Mouse (Mus musculus): ENCODE measurements around the gene Stc2. TPM values are rescaled to one million over a fixed set of nuclear protein-coding genes. Genes with fewer than 3 reads are reported as not detected.
A peak's percentile ranks its signal among the peaks of the same experiment; 100 is the strongest.

Gene Stc2
- polyA plus RNA-seq, 1 experiment from 2014 or later = 0.85 TPM

DNA sequence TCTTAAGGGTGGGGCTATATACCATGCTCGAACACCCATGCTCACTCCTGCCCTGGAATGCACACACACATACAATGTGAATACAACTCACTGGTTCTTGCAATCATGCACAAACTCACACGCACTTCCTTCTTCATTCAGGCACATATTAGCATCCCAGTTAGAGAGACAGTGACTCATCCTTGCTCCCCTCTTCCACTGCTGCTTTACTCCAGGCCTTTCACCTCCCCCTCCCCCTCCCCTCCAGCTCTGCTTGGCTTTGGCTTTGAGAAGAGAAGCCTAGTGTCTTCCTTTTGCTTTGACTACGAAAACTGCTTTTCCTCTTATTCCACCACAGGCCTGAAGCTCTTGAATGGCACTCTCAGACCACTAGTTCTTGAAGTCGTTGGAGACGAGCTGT lies 22.5 kb upstream of the Stc2 start:
- H3K9me3 ChIP-seq (ENCODE audit: control insufficient read depth, low read length) = no peaks in the 10 kb centered on the region
- 73% methylated on average over 5 of the region's 5 CpGs for WGBS
- DNase-seq (ENCODE audit: low spot score) (no peak), ATAC-seq (ENCODE audit: insufficient number of reproducible peaks, low FRiP score, low TSS enrichment, low read depth) (no peak)
- no peak overlapping the region for H3K27ac ChIP-seq (replicated peaks; ENCODE audit: low read depth, low read length)
- H3K36me3 ChIP-seq (ENCODE audit: control insufficient read depth, insufficient read depth, low read length) = no peaks in the 10 kb centered on the region
- no peak overlapping the region for H3K4me2 ChIP-seq (ENCODE audit: low read depth, severe bottlenecking)
- H3K4me1 ChIP-seq (ENCODE audit: control insufficient read depth, insufficient read depth, low read length) = no peaks in the 10 kb centered on the region
- H3K9ac ChIP-seq (ENCODE audit: low read length) = no peak overlapping the region
- no peaks in the 10 kb centered on the region for H3K27me3 ChIP-seq (ENCODE audit: control insufficient read depth, insufficient read depth, low read length)
- no peak overlapping the region for H3K4me3 ChIP-seq (ENCODE audit: low read depth, low read length)

DNA sequence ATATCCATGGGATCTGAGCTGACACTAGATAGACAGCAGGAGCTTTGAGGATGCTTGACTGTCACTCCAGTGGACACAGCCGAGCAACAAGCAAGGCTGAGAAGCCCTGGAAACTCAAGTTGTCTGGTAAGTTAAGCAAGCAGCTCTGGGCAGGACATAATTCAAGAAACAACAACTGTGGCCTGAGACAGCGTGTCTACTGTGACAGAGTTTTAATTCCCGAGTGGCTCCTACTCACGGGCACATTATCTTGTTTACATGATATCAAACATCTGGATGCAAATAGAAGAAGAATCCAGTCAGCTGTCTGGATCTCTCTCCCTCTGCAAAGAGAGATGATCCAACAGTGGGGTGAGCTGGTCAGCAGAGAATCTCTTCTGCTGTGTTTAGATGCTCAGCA lies 19.0 kb upstream of the Stc2 start:
- Histone ChIP-seq H3K36me3 (ENCODE audit: control insufficient read depth, insufficient read depth, low read length) (no peaks in the 10 kb centered on the region), H3K27ac (replicated peaks; ENCODE audit: low read depth, low read length) (no peak overlapping the region), H3K4me1 (ENCODE audit: control insufficient read depth, insufficient read depth, low read length) (no peaks in the 10 kb centered on the region), H3K27me3 (ENCODE audit: control insufficient read depth, insufficient read depth, low read length) (no peaks in the 10 kb centered on the region), H3K9me3 (ENCODE audit: control insufficient read depth, low read length) (no peaks in the 10 kb centered on the region), H3K9ac (ENCODE audit: low read length) (no peak overlapping the region), H3K4me3 (ENCODE audit: low read depth, low read length) (no peak overlapping the region), H3K4me2 (ENCODE audit: low read depth, severe bottlenecking) (no peak overlapping the region)
- DNase-seq (ENCODE audit: low spot score) (no peak), ATAC-seq (ENCODE audit: insufficient number of reproducible peaks, low FRiP score, low TSS enrichment, low read depth) (no peak)
- WGBS = 79% methylated on average over 4 of the region's 4 CpGs

DNA sequence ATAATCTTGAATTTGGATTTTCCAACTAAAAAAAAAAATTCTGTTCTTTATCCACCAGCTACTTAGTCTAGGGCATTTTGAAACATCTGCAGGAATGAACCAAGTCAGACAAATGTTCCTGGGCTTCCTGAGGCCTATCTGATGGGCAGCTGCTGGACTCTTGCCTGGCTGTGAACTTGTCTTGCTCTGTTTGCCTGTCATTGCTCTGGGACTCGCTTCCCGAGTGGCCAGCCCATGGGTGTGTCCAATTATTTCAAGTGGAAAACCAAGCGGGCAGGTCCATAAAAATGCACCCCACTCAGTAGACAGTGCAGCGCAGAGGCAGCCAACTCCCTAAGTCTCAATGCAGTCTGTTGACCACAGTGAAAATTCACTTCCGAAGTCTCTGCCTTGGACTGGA lies 17.7 kb upstream of the Stc2 start:
- no peaks in the 10 kb centered on the region for H3K36me3 ChIP-seq (ENCODE audit: control insufficient read depth, insufficient read depth, low read length)
- H3K27ac ChIP-seq (replicated peaks; ENCODE audit: low read depth, low read length) = no peak overlapping the region
- H3K4me1 ChIP-seq (ENCODE audit: control insufficient read depth, insufficient read depth, low read length) = no peaks in the 10 kb centered on the region
- H3K9ac ChIP-seq (ENCODE audit: low read length) = no peak overlapping the region
- no peaks in the 10 kb centered on the region for H3K9me3 ChIP-seq (ENCODE audit: control insufficient read depth, low read length)
- DNase-seq (ENCODE audit: low spot score) = no peak
- no peak for ATAC-seq (ENCODE audit: insufficient number of reproducible peaks, low FRiP score, low TSS enrichment, low read depth)
- WGBS = 87% methylated on average over 5 of the region's 5 CpGs
- H3K4me2 ChIP-seq (ENCODE audit: low read depth, severe bottlenecking) = no peak overlapping the region
- no peak overlapping the region for H3K4me3 ChIP-seq (ENCODE audit: low read depth, low read length)
- H3K27me3 ChIP-seq (ENCODE audit: control insufficient read depth, insufficient read depth, low read length) = no peaks in the 10 kb centered on the region

DNA sequence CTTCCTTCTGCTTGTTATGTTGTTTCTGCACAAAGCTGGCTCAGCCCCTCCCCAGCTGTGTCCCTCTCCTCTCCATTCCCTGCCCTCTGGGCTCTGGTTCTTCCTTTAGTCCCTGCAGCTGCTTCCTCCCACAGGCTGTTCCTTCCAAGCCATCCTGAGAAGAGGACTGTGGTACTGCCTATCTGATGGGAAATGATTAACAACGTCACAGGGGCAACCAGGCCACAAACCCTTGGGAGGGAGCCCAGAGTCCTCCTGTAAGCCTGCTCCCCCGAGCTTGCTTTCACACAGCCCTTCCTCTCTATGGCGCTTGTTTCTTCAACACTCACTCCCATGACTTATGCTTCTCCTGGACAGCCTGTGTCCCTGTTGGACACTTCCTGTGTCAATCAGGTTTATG lies 16.7 kb upstream of the Stc2 start:
- Histone ChIP-seq H3K9ac (ENCODE audit: low read length) (no peak overlapping the region), H3K27me3 (ENCODE audit: control insufficient read depth, insufficient read depth, low read length) (no peaks in the 10 kb centered on the region), H3K27ac (replicated peaks; ENCODE audit: low read depth, low read length) (no peak overlapping the region), H3K4me2 (ENCODE audit: low read depth, severe bottlenecking) (no peak overlapping the region), H3K36me3 (ENCODE audit: control insufficient read depth, insufficient read depth, low read length) (no peaks in the 10 kb centered on the region), H3K9me3 (ENCODE audit: control insufficient read depth, low read length) (no peaks in the 10 kb centered on the region), H3K4me1 (ENCODE audit: control insufficient read depth, insufficient read depth, low read length) (no peaks in the 10 kb centered on the region), H3K4me3 (ENCODE audit: low read depth, low read length) (no peak overlapping the region)
- 0 out of 2 replicates have a peak, but pooled peaks have one; percentile 22 for ATAC-seq (ENCODE audit: insufficient number of reproducible peaks, low FRiP score, low TSS enrichment, low read depth)
- no peak for DNase-seq (ENCODE audit: low spot score)
- WGBS = 56% methylated on average over 3 of the region's 3 CpGs

DNA sequence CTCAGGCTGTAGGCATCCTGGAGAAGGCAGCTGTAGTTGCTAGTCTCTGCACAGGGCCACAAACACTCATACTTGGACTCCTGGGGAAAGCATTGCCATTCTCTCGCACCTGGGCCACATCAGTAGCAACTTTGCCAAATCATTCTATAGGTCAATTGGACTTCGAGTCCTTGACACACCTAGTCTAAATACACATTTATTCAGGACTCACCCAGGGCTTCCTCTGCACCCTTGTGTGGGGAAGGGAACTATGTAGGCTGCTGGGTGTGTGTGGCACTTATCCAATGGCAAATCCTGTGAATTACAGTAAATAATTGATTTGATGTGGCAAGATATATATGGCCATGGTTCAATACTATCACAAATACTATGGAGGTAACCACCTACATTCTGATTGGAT lies 14.1 kb upstream of the Stc2 start:
- Histone ChIP-seq H3K4me1 (ENCODE audit: control insufficient read depth, insufficient read depth, low read length) (no peaks in the 10 kb centered on the region), H3K36me3 (ENCODE audit: control insufficient read depth, insufficient read depth, low read length) (no peaks in the 10 kb centered on the region), H3K4me3 (ENCODE audit: low read depth, low read length) (no peak overlapping the region), H3K4me2 (ENCODE audit: low read depth, severe bottlenecking) (no peak overlapping the region), H3K27ac (replicated peaks; ENCODE audit: low read depth, low read length) (no peak overlapping the region), H3K9me3 (ENCODE audit: control insufficient read depth, low read length) (no peaks in the 10 kb centered on the region), H3K27me3 (ENCODE audit: control insufficient read depth, insufficient read depth, low read length) (no peaks in the 10 kb centered on the region), H3K9ac (ENCODE audit: low read length) (no peak overlapping the region)
- 86% methylated on average over 2 of the region's 2 CpGs for WGBS
- DNase-seq (ENCODE audit: low spot score) (no peak), ATAC-seq (ENCODE audit: insufficient number of reproducible peaks, low FRiP score, low TSS enrichment, low read depth) (no peak)

DNA sequence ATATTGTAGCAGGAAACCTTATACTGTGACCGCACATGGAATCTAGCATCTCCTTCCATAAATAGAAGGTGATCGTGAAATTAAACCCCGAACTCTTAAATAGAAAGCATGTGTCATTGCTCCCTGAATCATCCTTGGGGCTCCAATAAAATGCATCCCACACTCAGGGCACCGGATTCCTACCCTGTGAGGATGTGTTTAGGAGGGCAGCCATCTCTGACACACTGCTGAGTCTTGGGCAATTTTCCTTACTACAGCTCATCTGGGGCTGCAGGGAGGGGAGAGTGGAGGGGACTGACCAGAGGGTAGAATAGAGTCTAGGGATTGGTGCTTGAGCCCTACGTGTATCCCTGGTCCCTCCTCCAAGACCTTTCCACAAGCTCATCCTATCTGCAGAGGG lies 12.3 kb upstream of the Stc2 start:
- no peaks in the 10 kb centered on the region for H3K27me3 ChIP-seq (ENCODE audit: control insufficient read depth, insufficient read depth, low read length)
- no peak overlapping the region for H3K27ac ChIP-seq (replicated peaks; ENCODE audit: low read depth, low read length)
- H3K9me3 ChIP-seq (ENCODE audit: control insufficient read depth, low read length) = no peaks in the 10 kb centered on the region
- no peak overlapping the region for H3K9ac ChIP-seq (ENCODE audit: low read length)
- 77% methylated on average over 5 of the region's 5 CpGs for WGBS
- no peak overlapping the region for H3K4me3 ChIP-seq (ENCODE audit: low read depth, low read length)
- no peaks in the 10 kb centered on the region for H3K4me1 ChIP-seq (ENCODE audit: control insufficient read depth, insufficient read depth, low read length)
- H3K4me2 ChIP-seq (ENCODE audit: low read depth, severe bottlenecking) = no peak overlapping the region
- DNase-seq (ENCODE audit: low spot score) (no peak), ATAC-seq (ENCODE audit: insufficient number of reproducible peaks, low FRiP score, low TSS enrichment, low read depth) (no peak)
- H3K36me3 ChIP-seq (ENCODE audit: control insufficient read depth, insufficient read depth, low read length) = no peaks in the 10 kb centered on the region

DNA sequence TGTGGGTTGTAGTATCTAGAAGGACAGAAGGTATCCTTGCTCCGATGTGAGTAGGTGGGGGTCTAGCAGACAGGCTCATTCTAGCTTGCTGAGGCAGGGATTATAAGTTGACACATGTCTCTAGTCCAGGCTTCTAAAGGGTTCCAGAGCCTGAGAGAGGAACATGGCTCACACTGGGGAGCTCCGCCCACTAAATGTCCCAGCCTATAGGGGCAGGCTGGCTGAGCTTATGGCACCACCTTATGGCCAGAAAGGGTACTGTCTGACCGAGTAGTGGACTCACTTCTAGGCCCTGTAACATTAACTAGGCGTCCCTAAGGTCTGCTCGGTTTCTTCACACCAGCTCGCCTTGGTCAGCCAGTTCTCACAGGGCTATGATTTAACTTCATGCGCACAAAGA lies 3.6 kb upstream of the Stc2 start:
- H3K4me1 ChIP-seq (ENCODE audit: control insufficient read depth, insufficient read depth, low read length) = peaks cover 13% of the 10 kb centered on the region
- ATAC-seq (ENCODE audit: insufficient number of reproducible peaks, low FRiP score, low TSS enrichment, low read depth) = no peak
- H3K27ac ChIP-seq (replicated peaks; ENCODE audit: low read depth, low read length) = no peak overlapping the region
- no peaks in the 10 kb centered on the region for H3K36me3 ChIP-seq (ENCODE audit: control insufficient read depth, insufficient read depth, low read length)
- H3K9me3 ChIP-seq (ENCODE audit: control insufficient read depth, low read length) = no peaks in the 10 kb centered on the region
- 65% methylated on average over 7 of the region's 7 CpGs for WGBS
- peaks cover 30% of the 10 kb centered on the region for H3K27me3 ChIP-seq (ENCODE audit: control insufficient read depth, insufficient read depth, low read length)
- H3K9ac ChIP-seq (ENCODE audit: low read length) = no peak overlapping the region
- peak; percentile 57 for DNase-seq (ENCODE audit: low spot score)
- H3K4me3 ChIP-seq (ENCODE audit: low read depth, low read length) = no peak overlapping the region
- H3K4me2 ChIP-seq (ENCODE audit: low read depth, severe bottlenecking) = no peak overlapping the region

DNA sequence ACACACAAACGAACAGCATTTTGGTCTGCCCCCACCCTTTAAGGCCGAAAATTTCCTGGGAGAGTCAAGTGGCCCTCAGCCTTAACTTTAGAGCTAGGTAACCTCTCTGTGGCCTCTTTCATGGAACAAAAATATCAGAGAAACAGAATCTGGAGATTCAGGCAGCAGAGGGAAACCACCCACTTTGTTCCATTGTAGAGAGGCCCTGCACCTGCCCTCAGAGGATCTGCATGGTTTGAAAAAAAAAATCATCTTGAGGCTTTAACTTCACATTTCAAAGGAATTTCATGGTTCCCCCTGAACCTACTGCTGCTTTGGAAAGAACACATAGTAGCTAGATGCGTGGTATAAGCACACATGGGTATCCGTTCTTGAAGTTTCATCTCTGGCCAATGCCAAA lies 2.3 kb upstream of the Stc2 start:
- H3K27me3 ChIP-seq (ENCODE audit: control insufficient read depth, insufficient read depth, low read length) = peaks cover 35% of the 10 kb centered on the region
- ATAC-seq (ENCODE audit: insufficient number of reproducible peaks, low FRiP score, low TSS enrichment, low read depth) = no peak
- 79% methylated on average over 4 of the region's 4 CpGs for WGBS

DNA sequence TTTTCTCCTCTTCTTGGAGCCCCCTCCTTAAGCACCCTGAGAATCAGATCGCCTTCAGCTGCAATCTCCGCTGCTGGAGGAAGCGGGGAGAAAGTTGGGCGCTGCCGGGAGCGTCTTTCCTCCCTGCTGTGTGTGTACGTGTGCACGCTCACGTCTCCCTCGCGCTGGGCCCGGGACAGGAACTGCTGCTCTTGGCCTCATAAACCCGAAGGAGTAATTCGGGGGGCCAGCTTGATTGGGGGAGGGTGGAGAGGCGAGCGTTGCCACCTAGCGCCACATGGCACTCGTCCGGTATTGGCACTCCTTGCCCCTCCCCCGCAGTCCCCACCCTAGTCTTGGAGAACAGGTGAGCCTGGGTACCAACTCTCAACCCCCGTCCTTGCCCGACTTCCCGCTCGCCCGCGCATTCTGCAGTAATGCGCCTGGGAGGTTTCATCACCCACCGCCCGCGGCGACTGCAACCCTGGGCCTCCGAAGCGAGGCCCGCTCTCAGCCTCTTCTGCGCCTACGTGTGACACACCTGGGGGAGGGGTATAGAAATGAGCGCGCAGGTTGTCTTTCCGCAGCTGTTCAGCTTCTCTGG lies 1.5 kb upstream of the Stc2 start:
- Histone ChIP-seq H3K9me3 (ENCODE audit: control insufficient read depth, low read length) (no peaks in the 10 kb centered on the region), H3K4me3 (ENCODE audit: low read depth, low read length) (peak overlapping the region; percentile 19; the same call in 1 of the 2 replicates), H3K4me1 (ENCODE audit: control insufficient read depth, insufficient read depth, low read length) (peaks cover 15% of the 10 kb centered on the region), H3K9ac (ENCODE audit: low read length) (peak overlapping the region; percentile 18; the same call in 1 of the 2 replicates), H3K36me3 (ENCODE audit: control insufficient read depth, insufficient read depth, low read length) (no peaks in the 10 kb centered on the region), H3K27me3 (ENCODE audit: control insufficient read depth, insufficient read depth, low read length) (peaks cover 35% of the 10 kb centered on the region), H3K4me2 (ENCODE audit: low read depth, severe bottlenecking) (peak overlapping the region; percentile 92), H3K27ac (replicated peaks; ENCODE audit: low read depth, low read length) (no peak overlapping the region)
- DNase-seq (ENCODE audit: low spot score) (peak; percentile 49), ATAC-seq (ENCODE audit: insufficient number of reproducible peaks, low FRiP score, low TSS enrichment, low read depth) (no peak)
- WGBS = under 1% methylated on average over 39 of the region's 39 CpGs

More for the DNA sequence above, 2.3 kb upstream of the Stc2 start:
- H3K9me3 ChIP-seq (ENCODE audit: control insufficient read depth, low read length) = no peaks in the 10 kb centered on the region
- H3K4me1 ChIP-seq (ENCODE audit: control insufficient read depth, insufficient read depth, low read length) = peaks cover 15% of the 10 kb centered on the region
- no peaks in the 10 kb centered on the region for H3K36me3 ChIP-seq (ENCODE audit: control insufficient read depth, insufficient read depth, low read length)
- no peak overlapping the region for H3K27ac ChIP-seq (replicated peaks; ENCODE audit: low read depth, low read length)
- no peak overlapping the region for H3K4me2 ChIP-seq (ENCODE audit: low read depth, severe bottlenecking)
- DNase-seq (ENCODE audit: low spot score) = no peak
- H3K4me3 ChIP-seq (ENCODE audit: low read depth, low read length) = no peak overlapping the region
- no peak overlapping the region for H3K9ac ChIP-seq (ENCODE audit: low read length)

All from limb, embryonic 11.5 days (tissue).